Mouse (Mus musculus) testis, postnatal 10 days (tissue): ENCODE data around the gene Actn2.

ENCODE experiments used
- DNase-seq: peaks from one replicate; pipeline ENCODE4 v3.0.0; 2021; ENCODE audit warnings: low spot score

Actn2 gene

GRCm38 (mm10) chr13:12340183-12340975 lies at the start of gene Actn2:
Gene Actn2 (minus strand): TSS chr13:12340760.
- DNase-seq = peak; percentile 89

GRCm38 (mm10) chr13:12386286-12386685 lies 45.7 kb upstream of the Actn2 start:
- no peak for DNase-seq

DNA sequence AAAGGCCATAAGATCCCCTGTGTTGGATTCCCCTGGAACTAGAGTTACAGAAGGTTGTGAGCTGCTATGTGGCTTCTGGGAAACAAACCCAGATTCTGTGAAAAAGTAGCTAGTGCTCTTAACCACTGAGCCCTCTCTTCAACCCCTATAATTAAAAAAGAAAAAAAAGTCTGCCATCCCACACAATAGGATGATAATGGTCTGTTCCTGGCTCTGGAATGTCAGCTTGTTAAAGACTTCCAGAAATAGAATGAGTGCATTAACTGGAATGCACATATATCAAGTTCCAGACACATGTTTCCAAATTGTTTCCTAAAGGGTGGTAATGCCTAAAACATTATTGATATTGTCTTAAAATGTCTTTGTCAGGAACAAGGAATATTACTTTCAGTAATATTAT lies 44.2 kb upstream of the Actn2 start:
- DNase-seq = no peak

DNA sequence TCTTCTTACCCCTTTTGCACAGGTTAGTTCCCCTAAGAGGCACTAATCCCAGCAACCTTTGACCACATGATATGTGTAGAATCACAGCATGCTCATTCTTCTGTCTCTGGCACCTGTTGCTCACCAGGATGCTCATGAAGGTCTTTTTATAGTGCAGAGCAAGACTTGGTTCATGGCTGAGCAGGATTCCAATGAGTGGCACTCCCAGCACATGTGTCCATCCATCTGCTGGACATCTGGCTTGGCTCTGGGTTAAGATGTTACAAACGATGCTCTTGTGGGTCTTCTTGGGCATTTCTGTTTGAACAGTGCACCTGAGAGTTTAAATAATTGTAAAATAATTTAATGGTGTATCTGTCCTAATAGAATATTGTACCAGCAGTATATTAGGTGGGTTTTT lies 36.2 kb upstream of the Actn2 start:
- DNase-seq = no peak

DNA sequence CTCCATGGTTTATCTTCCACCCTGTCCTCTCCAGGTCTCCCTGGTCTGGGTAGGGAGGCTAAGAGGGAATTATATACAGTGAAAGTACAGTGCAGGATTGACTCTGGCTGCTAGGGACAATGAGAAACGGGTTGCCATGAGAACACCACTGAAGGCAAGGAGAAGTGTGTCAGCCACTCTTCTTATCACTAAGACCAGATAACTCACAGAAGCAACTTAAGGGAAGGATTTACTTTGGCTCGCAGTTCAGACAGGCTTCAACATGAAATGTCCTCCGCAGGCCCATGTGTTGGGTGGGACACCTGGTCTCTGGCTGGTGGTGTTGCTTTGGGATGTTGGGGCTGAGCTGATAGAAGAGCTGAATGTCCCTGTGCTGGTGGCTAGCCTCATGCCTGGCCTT lies 32.2 kb upstream of the Actn2 start:
- no peak for DNase-seq

DNA sequence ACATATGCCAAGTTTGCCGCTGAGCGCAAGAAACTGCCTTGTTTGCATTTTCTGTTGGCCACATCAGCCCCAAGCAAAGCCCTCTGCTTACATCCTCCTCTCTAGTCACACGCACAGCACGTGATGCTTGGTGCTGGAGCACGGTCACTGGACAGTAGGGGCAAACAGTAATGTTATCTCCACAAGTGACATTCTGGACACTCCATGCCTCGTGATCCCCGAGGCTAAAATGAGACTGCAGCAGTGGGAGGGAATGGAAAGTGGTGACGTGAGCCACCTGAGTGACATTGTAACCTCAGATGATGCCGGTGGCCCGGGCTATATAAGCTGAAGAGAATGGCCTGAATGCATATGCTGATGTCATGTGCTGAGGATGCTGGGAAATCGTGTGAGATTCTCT lies 29.4 kb upstream of the Actn2 start:
- no peak for DNase-seq

DNA sequence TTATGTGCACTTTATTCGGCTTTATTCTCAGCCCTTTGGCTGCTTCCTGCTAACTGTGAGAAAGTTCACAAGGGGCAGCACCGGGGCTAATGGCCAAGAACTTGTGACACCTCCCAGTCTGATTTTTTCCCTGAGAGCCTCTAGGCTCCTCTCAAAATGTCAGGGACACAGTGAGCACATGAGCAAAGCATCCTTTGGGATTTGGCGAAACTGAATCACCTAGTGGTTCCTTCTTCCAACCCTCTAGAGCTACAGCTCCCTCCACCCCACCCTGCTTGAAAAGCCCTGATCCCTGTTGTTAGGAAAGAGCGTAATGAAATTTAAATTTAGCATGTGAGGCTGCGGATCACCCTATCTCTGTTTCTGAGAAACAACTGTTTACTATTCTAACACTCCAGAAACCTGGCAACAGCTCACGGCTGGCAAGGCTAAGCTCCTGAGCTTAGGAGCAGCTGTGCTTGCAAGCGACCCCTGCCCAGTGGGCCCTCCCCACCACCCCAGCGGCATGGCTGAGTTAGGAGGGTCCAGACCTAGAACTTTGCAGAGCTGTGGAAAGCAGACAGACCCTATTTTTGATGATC lies 28.6 kb upstream of the Actn2 start:
- peak; percentile 62 for DNase-seq

DNA sequence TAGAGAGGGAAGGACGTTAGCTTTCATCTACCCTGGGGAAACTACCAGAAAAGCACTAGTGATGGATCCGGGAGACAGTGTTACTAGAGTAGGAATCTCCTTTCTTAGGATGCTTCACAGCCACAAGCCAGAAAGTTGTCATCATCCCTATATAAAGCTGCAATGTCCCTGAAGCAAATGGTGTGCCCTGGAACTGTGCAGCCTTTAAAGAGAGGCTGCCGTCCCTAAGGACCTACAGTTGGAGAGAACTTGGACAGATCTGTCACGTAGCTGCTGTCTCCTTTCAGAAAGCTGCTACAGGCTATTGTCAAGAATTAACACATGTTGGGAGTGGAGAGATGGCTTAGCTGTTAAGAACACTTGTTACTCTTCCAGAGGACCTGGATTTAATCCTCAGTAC lies 20.9 kb upstream of the Actn2 start:
- no peak for DNase-seq

GRCm38 (mm10) chr13:12357554-12357953 lies 17.0 kb upstream of the Actn2 start:
- DNase-seq = no peak

DNA sequence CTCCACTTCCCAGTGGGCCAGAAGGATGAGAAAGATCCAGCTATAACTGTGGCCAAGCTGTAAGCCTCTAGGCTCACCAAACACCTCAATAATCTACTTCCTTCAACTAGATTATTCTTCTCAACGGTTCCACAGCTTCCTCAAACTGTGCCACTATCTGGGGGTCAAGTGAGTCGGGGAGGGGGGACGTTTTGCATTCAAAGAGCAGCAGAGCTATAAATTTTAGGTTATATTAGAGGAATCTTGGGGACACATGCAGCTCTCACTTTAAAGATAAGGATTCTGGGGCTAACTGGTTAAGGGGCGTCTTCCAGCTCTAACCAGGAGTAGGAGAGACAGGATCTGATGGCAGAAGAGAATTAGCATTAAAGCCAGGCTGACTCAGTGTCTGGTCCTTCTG lies 15.6 kb upstream of the Actn2 start:
- DNase-seq = no peak

- DNase-seq = no peak
These were observed 8.8 kb upstream of the Actn2 start for GRCm38 (mm10) chr13:12349197-12349824.

GRCm38 (mm10) chr13:12346837-12347236 lies 6.3 kb upstream of the Actn2 start:
- DNase-seq = no peak

GRCm38 (mm10) chr13:12341447-12341846 lies 887 bp upstream of the Actn2 start:
- no peak for DNase-seq

GRCm38 (mm10) chr13:12339446-12339845 lies 1.1 kb downstream of the Actn2 start:
- DNase-seq = no peak

GRCm38 (mm10) chr13:12337752-12338151 lies 2.8 kb downstream of the Actn2 start:
- no peak for DNase-seq

GRCm38 (mm10) chr13:12334016-12334415 lies 6.5 kb downstream of the Actn2 start:
- DNase-seq = no peak

- DNase-seq = no peak
These were observed 9.0 kb downstream of the Actn2 start for GRCm38 (mm10) chr13:12331528-12331927.

GRCm38 (mm10) chr13:12328392-12328791 lies 12.2 kb downstream of the Actn2 start:
- no peak for DNase-seq

DNA sequence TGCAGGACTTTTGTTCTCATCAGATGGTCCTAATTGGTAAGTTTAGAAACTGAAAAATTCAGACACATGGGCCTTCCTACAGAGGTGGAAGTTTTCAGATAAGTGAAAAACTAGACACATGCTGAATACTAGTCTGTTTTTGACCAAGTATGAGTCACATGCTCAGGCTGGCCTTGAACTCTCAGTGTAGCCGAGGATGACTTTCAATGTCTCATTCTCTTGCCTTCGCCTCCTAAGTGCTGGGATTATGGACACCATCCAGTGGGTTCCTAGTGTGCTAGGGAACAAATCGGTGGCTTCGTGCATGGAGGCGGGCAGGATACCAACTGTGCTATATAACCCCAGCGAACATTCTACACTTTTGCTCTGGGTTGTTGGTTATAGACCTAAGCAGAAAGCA lies 13.0 kb downstream of the Actn2 start:
- DNase-seq = no peak

DNA sequence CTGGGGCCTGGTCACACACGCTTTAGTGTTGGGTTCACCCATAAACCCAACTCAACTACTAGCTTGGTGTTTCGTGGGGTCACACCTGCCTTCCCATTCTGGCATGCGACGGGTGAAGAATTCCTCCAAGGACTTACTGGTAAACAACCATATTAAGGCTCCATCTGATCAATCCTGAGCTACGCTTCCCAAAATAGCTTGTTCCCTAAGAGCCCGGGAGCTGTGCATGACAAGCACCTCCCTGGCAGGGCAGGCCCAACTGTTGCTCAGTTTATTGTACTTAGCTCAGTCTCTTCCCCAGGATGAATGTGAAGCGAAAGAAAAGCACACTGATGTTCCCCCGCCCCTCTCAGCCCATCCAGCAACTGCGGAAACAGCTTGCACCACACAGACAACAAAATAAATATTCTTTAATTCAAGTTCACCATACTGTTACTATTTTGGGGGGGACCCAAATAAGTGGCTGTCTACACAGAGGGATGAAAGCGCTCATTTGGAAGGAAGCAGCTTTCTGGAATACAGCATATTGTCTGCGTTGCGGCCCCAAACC lies 17.4 kb downstream of the Actn2 start:
- DNase-seq = no peak

- no peak for DNase-seq
These were observed 20.4 kb downstream of the Actn2 start for GRCm38 (mm10) chr13:12320148-12320547.

DNA sequence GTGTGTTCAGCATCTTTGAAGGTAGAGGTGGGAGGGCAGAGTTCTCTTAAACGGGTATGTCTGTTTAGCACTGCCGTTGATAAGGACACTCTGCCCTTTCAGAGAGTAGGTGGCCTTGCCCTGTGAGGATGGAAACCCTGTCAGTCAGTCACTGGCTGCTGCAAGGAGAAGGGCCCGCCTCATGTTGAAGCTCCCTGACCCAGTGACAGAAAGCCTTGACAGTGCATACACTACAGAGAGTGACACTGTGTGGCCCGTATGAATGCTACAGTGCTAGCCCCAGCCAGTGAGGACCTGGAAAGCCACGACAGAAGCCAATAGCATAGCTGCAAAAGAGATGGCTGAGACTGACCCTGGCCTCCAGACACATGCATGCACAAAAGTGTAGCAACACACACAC lies 22.5 kb downstream of the Actn2 start:
- no peak for DNase-seq

DNA sequence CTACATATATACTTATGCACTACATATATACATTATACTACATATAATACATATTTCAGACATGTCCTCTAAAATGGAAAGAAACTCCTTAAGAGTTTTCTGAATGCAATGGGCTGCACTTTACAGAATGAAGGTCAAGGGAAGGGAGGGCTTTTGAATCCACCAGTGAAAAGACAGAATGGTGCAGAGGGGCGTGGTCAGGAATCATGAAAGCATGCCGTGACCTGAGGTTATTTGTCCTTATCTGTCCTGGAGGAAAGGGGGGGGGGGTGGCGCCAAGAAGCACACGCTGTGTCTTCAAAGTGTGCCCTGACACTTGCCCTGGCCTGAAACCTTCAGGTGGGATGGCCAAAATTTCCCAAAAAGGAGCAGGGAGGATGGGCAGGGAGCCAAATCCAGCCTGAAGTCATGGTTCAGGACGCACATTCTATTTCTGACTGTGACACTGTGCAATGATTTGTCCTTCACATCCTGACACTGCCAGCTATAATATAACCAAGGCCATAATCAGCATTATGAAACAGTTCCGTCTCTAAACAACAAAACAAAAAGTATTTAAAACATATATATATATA lies 23.3 kb downstream of the Actn2 start:
- DNase-seq = peak; percentile 70
